Mouse (Mus musculus) layer of hippocampus, adult 9-11 months (tissue): ENCODE data around the gene Rab35.

Source experiments
- DNase-seq: peaks from one replicate; pipeline ENCODE4 v3.0.0; 2022

Gene Rab35

GRCm38 (mm10) chr5:115631505-115632357, at the start of gene Rab35:
TSS of gene Rab35 (plus strand) at chr5:115631908.
- peak; percentile 93 for DNase-seq

DNA sequence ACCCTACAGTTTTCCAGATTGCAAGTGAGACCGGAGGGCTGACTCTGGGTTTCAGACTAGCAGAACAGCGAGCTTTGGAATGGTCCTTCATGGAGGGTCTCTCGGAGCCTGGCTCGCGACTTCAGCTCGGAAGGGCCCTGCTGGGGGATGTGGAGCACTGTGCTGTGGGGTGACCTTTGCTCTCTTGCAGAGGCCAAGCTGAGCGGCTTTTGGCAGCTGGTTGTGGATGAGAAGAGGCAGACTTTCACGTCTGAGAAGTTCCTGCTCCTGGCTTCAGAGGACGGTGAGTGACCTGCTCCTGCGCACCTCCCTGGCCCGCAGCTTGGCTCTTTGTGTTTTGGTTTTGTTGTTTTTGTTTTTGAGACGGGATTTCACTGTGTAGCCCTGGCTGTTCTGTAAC, 46.1 kb upstream of the Rab35 start:
- no peak for DNase-seq

GRCm38 (mm10) chr5:115586166-115586565, 45.5 kb upstream of the Rab35 start:
- no peak for DNase-seq

GRCm38 (mm10) chr5:115586780-115587179, 44.9 kb upstream of the Rab35 start:
- DNase-seq: no peak

DNA sequence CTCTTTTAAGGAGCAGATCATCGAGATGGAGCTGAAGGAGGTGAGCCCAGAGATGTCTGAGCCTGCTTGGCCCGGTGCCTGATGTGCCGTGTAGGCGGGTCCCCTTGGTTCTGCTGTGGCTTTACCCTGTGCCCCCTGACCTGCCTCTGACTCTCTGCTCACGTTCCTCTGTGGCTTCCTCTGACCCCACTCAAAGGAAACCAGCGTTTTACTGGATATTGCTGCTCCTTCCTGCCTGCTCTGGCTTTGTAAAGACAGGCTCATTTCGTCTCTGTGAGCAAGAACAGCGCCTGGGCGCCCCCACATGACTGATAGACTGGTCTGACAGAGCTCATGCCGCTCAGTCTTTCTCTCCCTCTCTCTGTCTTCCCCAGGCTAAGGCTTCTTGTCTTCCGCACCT, 40.7 kb upstream of the Rab35 start:
- no peak for DNase-seq

GRCm38 (mm10) chr5:115591506-115591905, 40.2 kb upstream of the Rab35 start:
- DNase-seq: no peak

- no peak for DNase-seq
Measured at GRCm38 (mm10) chr5:115603561-115603960, 28.1 kb upstream of the Rab35 start.

- DNase-seq: no peak
Measured at GRCm38 (mm10) chr5:115611566-115611965, 20.1 kb upstream of the Rab35 start.

DNA sequence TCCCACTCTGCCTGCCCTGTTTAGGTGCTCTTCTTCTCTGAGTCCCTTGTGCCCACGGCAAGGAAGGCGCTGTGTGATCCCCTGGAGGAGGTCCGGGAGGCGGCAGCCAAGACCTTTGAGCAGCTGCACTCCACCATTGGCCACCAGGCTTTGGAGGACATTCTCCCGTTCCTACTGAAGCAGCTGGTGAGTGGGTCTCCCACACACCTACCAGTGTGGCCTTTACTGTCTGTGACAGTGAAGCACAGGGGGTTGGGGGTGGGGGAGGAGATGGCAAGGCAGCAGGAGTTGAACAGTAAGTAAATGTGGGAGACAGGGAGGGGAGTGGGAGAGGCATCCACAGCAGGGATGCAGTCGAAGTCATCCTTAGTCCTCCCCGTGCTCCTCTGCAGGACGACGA, 18.4 kb upstream of the Rab35 start:
- DNase-seq: no peak

DNA sequence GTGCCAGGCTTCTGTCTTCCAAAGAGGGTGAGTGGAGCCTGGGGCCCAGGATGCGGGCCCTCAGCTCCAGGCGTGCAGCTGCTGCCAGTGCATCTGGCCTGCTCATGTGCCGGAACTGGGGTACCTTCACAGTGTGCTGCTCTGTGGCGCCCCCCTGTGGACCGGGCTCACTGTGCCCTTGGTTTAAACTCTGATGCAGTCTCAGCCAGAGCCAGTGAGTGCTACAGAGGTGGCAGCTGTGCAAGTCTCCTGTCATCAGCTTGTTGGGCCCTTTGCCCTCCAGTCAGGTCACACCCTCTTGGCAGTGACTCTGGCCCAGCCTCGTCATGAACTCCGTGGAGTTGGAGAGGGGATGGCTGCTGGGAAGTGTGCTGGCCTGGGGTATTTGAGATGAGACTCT, 16.8 kb upstream of the Rab35 start:
- no peak for DNase-seq

DNA sequence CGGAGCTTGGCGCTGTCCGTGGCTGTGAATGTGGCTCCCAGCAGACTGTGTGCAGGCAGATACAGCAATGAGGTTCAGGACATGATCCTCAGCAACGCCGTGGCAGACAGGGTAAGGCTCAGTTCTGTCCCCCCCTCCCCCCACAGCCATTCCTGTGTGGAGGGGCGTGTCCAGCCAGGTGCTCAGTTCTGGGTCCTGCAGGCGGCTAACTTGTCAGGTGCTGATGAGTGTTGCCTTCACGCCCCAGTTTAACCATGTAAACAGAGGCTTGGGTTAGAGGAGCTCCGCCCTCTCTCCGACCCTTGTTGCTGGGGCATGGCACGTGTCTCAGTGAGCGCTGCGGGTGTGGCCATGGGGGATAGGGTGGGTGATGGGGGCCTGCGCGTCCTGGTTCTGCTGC, 12.0 kb upstream of the Rab35 start:
- no peak for DNase-seq

GRCm38 (mm10) chr5:115622686-115623085, 9.0 kb upstream of the Rab35 start:
- no peak for DNase-seq

GRCm38 (mm10) chr5:115623694-115624440, 7.8 kb upstream of the Rab35 start:
- DNase-seq: no peak

- DNase-seq: no peak
Measured at GRCm38 (mm10) chr5:115626237-115626886, 5.3 kb upstream of the Rab35 start.

DNA sequence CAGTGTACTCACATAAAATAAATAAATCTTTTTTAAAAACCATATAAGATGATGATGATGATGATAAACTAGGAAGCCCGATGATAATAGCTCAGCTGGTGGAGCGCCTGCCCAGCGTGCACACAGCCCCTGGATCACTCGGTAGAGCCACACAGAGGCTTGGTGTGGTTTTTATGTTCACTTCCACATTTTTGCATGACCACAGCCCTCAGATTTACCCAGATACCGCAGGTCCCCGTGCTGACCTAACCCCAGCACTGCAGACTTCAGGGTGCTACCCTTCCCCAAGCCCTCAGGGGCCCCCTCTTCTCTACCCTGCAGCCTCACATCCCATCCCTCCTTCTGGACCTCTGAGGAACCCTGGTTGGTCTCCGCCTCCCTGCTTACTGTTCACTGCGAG, 3.6 kb upstream of the Rab35 start:
- DNase-seq: no peak

- DNase-seq: no peak
Measured at GRCm38 (mm10) chr5:115629672-115630071, 2.0 kb upstream of the Rab35 start.

DNA sequence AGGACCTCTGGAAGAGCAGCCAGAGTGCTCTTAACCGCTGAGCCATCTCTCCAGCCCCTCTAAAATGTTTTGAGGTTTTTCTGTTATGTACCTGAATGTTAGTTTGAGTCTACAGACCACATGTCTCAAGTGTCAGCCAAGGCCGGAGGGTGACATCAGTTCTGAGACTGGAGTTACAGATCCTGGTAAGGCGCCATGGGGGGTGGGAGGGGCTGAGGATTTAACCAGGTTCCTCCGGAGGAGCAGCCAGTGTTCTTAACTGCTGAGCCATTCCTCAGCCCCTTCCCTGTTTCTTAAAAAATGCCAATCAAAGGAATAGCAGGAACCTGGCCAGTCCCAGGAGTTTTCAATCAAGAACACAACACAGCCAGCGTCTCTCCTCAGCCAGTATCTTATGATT, 1.4 kb upstream of the Rab35 start:
- DNase-seq: no peak

GRCm38 (mm10) chr5:115632358-115632714, 628 bp downstream of the Rab35 start:
- DNase-seq: no peak

- no peak for DNase-seq
Measured at GRCm38 (mm10) chr5:115633060-115633459, 1.4 kb downstream of the Rab35 start.

DNA sequence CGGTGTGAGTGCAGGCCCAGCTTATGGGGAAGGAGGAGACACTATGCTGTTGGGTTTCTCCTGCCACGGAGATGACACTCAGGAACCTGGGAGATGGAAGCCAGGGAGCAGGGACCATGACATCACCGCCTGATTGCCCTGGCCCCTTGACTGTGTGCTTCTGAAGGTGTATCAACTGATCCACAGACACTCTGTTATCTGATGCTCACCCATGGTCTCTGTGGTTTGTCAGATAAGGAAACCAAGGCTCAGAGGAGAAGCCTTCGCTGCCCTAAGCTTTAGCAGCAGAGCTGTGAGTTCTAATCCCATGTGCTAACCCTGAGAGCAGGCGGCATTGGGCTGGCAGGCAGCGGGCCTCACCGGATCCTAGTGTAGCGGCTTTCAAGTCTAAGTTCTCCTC, 2.3 kb downstream of the Rab35 start:
- no peak for DNase-seq

DNA sequence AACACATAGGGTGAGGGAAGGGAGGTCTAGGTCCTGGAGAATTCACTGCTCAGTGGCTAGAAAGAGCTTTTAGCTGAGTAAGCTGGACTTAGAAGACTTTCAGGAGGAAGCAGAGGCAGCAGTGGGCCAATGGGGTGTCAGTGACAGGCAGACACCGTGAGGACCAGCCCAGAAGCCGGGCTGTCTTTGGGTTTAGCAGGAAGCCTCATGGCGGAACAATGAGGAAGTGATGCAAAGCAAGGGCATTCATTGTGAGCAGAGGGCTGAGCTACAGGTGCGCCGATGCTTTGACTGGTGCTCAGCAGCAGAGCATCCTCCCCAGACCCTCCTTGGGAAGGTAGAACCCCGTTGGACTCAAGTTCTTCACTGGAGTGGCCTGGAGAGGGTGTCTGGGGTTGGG, 3.8 kb downstream of the Rab35 start:
- peak; percentile 64 for DNase-seq

DNA sequence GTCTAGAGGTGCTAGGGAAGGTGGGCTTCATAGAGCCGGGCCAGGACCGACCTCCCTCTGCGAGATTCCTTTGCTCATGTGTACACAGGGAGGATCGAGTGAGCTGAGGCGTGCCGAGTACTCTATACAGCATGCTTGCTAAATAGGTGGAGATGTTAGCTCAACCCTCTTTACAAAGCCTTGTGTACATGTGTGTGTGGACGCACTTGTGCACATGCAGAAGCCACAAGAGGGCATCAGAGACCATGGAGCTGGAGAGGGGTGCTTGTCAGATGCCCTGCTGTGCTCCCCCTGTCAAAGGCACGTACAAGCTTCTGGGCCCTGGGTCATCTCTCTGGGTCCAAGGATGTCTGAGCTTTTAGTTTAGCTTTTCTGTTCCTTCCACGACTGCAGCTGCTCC, 12.5 kb downstream of the Rab35 start:
- DNase-seq: no peak

DNA sequence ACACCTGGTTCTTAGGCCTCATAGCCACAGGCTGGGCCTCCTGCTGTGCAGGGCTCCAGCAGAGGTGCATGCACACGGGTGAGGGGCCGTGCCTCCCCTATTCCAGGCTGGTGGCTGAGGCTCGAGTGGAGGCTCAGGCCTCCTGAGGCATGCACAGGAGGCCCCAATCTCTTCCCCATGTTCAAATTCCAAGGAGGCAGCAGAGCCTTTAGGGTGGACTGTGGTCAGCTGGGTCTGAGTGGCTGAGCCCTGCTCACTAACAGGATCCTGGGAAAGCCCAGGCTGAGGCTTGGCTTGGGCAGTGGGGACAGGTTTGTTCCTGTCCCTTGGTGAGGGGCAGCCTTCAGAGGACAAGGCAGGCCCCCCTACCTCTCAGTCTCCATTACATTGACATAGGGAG, 17.2 kb downstream of the Rab35 start:
- DNase-seq: no peak

DNA sequence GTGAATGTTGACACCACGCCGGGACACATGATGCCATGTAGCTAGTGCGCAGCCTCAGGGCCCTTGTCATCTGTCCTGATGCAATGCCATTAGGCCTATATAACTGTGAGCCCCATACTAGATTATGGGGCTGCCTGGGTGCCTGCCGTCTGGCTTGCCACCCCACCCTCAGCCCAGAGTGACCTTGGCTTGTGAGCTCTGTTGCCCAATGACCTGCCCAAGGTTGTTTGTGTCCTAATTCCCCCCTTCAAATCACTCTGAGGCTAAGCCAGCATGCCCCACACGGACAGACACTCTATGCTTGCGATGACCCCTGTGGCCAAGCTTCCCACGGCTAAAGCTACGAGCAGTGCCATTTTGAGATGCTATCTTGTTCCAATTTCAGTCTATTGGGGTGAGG, 18.0 kb downstream of the Rab35 start:
- DNase-seq: no peak
